Mouse (Mus musculus) liver (tissue): ENCODE data around the gene Sec14l1.
"Not testable (repeated sequence)": the region's sequence is repeated elsewhere in the genome, so short reads cannot be mapped to it uniquely, and the experiment has no call there.

Source experiments
- DNase-seq: peaks from one replicate; pipeline ENCODE4 v3.0.0-alpha.2; 2020; ENCODE audit warnings: mixed read lengths

The Sec14l1 gene

DNA sequence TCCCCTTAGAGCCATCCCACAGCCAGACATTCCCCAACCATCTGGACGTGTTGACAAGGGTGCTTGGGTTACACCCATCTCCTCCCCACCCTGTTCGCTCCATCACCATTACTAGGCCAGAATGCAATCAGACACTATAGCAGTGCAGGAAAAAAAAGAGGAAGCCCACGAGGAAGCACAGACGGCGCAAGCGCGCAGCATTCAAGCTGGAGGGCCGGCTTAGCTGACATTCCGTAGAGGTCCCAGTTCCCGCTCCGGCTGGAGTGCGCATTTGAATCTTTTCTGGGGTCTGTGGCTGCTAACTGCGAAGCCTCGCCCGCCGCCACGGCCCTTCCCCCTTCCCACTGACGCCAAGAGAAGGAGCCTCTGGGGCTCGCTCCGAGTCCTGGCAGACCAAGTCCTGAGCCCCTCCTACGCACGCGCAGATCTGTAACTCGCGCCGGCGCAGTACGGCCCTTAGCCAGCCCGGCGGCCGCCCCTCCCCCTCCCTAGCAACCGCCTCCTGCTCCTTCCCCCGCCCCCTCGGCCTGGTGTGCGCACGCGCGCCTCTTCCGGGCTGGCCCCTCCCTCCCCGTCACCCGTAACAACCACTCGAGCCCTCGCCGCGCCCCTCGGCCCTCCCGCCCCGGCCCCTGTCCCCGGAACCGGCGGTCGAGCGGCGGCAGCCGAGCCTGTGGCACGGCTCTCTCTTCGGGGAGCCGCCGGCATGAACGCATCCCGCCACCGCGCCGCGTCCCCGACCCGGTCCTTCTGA lies at the start of gene Sec14l1:
Sec14l1 (plus strand) TSS at position 577 of the 754 bp plus-strand sequence.
- DNase-seq = peak; percentile 100

DNA sequence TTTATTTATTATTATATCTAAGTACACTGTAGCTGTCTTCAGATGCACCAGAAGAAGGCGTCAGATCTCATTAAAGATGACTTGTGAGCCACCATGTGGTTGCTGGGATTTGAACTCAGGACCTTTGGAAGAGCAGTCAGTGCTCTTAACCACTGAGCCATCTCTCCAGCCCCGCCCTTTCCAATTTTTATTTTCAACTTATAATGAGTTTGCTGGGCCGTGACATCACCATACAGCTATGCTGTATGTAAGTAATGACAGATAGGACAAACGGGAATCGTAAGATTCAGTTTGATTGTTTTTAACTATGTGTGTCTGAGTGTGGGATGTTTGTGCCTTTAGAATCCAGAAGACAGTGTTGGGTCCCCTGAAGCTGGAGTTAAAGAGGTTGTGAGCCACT lies 49.4 kb upstream of the Sec14l1 start:
- not testable (repeated sequence) for DNase-seq

DNA sequence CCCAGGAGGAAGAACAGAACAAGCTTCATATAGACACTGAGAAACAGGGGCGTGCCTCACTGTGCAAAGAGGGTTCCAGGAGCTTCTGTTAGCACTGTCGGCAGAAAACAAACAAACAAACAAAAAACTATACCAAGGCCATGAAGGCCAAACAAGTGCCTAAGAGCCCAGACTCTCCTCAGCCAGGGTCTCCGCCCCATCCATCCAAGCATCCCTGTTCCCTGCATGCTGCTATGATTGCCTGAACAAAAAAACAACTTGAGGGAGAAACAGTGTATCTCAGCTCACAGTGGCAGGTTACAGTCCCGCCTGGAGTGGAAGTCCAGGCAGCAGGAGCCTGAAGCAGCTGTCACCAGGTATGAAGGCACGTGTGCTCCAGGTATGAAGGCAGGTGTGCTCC lies 48.2 kb upstream of the Sec14l1 start:
- DNase-seq = no peak

DNA sequence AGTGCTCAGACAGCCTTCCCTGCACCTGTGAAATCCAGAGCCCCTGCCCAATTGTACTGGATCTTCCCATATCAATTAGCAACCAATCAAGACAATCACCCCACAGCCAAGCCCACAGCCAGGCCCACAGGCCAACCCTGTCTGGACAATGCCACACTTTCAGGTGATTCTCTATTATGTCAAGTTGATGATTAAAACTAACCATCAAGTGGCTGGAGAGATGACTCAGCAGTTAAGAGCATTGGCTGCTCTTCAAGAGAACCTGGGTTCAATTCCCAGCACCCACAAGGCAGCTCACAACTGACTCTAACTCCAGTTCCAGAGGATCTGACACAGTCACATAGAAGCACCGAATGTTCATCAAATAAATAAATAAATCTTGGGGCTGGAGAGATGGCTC lies 46.6 kb upstream of the Sec14l1 start:
- no peak for DNase-seq

GRCm38 (mm10) chr11:117069027-117069426 lies 45.9 kb upstream of the Sec14l1 start:
- DNase-seq = no peak

DNA sequence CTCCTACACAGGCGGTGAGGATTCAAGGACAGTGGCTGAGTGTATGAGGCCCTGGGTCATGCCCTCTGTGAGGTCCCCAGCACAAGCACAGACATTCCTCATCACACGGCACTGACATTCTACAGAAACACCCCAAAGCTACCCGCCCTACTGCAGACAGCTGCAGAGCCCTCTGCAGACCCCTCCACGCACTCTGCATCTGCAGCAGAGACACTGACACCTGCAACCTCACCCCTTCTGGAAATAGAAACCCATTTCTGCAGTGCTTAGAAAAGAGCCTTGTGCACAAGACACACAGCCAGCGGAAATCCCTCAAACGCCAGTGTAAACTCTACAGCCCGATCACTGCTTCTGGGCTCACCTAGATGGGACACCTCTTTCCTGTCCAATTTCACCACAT lies 44.3 kb upstream of the Sec14l1 start:
- no peak for DNase-seq

DNA sequence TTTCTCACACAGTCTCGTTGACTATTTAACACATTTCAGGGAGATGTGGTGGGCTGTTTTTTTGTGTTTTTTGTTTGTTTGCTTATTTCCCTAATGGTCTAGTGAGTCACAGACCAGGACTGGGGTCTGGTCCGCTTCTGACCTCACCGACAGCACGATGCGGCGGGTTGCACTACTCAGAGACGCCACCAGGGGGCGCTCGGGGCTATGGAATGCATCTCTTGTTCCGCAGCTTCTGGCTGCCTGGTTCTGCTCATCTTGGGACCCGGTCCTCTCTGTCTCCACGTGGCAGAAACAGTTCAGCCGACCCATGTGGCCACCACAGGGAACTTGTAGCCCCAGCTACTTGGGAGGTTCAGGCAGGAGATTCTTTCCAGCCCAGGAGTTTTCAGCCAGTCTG lies 42.8 kb upstream of the Sec14l1 start:
- peak; percentile 85 for DNase-seq

- no peak for DNase-seq
Observed at GRCm38 (mm10) chr11:117073426-117073825, 41.5 kb upstream of the Sec14l1 start.

DNA sequence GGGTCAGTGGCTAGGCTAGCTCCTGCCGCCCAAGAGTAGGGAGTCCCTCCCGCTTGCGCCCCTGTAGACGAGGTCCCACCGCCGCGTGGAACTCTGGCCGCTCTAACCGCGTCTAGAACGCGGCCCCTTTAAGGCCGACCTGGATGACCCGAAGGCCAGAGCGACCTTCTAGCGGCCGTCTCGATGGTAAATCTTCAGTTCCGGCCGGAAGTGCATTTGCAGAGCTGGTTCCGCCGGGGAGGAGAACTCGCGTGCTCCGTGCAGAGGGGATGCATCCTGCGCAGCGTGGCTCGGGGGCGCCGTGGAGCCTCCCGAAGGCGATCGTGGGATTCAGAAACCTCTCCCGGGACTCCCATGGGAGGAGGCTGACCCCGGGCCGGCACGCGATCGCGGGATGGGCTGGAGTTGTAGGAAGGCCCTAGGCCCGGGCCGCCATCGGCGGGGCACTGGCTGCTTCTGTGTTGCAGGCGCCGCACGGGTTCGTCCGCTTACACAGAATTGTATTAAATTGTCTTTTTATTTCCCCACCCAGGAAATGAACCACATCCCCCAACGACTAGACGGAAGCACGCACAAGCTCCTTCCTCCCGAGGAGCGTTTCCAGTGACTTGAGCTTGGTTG lies 38.3 kb upstream of the Sec14l1 start:
- DNase-seq = peak; percentile 85

DNA sequence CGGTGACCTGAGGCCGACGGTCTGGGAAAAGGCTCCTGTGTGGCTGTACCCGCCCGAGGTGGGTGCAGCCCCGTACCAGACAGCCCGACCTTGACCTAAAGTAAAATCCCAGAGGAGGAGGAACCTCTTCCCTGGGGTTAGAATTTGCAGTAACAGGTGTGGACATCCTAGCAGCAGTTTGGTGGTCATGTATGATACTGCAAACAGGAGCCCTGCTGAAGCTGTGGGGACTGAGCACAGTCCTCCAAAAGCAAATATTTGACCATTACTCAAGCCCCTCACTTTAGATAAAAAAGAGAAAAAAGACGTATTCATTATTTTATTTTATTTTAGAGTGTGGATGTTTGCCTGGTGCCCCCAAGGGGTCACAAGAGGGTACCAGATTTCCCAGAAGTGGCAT lies 37.7 kb upstream of the Sec14l1 start:
- no peak for DNase-seq

DNA sequence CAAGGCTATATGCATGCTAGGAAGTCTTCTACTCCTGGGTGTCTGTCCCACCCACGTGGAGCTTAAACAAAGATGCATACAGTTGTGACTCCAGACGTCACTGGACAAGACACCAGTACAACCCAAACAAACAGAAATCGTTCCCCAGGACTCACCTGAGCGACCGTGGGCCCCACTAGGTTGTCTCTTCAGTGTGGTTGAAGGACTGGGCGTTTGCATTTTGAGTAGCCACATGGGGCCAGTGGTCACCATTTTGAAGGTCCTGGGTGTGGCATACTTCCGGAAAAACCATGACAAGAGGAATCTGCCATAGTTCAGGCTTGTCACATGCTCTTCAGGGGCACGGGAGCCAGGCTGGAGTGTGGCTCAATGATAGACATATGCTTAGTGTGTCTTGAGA lies 37.1 kb upstream of the Sec14l1 start:
- no peak for DNase-seq

DNA sequence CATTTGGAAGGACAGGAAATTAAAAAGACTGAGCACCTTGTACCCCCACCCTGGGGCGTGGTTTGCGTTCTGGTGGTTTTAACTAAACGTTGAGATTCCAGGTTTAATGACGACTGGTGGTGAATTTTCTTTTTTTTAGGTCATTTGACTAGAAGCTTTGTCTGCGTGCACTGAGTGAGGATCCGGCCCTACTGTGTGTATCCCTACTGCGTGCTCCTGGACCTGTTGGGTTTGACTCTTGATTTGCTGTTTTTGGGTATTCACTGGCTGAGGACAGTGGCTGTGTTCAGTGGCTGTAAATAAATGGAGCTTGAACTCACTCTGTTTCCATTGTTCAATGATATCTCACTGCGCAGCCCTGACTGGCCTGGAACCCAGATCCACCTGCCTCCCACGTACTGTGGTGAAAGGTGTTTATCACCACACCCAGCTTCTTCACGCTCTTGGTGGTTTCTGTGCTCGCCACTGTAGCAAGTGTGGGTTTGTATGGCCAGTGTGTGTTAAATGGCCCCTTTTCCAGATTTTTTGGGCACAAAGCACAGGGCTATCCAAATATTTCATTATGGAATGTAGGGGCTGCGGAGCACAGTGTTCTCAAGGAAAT lies 36.2 kb upstream of the Sec14l1 start:
- no peak for DNase-seq

- DNase-seq = no peak
Observed at GRCm38 (mm10) chr11:117079651-117080190, 35.2 kb upstream of the Sec14l1 start.

GRCm38 (mm10) chr11:117080209-117080608 lies 34.8 kb upstream of the Sec14l1 start:
- DNase-seq = no peak

DNA sequence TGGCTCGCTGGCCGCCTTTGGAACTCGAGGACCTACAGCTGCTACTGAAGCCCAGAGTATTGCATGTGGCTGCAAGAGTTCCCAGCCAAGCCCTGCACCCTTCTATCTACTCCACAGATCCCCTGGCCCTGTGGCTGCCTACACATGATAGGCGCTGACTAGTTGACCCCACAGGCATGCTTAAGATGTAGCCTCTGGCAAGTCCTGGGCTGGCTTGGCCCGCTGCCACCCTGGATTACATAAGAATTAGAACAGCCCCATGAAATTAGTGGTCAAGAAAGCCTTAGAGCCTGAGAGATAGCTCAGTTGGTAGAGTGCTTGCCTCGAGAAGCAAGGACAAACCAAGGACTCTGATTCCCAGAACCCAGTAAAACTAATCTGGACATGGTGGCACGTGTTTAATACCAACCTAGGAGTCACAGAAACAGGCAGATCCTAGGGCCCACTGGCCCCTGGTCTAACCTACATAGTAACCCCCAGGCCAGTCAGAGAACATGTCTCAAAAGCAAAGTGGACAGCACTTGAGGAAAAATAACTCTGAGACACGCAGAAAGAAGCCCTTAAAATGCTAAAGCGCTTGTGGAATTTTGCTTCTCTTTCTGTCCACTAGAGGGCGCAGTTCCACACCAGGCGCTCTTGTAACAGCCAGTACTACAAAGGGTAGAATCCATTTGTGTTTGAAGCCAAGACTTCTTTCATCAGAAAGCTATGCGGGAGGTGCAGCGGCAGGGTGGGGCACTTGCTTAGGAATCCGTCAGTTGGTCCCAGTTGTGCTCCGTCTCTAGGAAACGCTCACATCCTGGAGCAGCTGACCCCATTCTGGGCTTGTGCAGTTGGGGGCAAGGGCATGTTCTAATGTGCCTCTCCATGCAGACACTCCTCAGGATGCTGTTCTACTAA lies 33.6 kb upstream of the Sec14l1 start:
- DNase-seq = peak; percentile 71

- DNase-seq = no peak
Observed at GRCm38 (mm10) chr11:117082353-117082934, 32.5 kb upstream of the Sec14l1 start.

DNA sequence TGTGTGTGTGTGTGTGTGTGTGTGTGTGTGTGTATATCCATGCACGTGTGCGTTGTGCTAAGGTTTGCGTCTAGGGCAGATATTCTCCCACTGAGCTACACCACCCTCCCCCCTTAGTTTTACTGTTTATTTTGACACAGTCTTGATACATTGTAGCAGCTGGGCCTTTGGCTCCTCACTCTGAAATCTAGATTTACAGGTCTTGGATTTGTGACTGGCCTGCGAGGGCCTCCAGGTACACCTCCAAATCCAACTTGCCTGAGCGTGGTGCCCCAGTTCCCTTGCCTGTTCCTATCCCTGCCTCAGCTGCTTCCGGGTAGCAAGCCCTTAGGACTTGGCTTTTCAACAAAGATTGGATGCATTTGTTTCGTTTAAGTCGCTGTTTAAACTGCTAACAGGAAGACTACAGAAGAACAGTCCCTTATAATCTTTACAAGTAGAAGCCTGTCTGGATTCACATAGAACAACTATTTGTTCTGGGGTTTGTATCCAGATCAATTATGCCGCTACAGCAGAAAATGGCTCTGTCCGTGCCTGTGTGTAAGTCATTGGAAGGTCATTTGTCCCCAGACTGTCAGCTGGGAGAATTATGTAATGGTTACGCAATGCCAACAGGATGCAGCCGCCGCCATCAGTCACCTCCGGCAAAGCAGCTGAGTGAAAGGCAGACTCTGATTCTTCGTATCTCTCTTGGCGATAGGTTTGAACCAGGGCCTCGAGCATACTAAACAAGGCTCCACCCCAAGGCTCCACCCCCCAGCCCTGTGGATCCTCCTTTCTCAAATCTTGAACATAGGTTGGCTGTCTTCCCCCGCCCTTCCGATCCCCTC lies 31.7 kb upstream of the Sec14l1 start:
- DNase-seq = peak; percentile 37

DNA sequence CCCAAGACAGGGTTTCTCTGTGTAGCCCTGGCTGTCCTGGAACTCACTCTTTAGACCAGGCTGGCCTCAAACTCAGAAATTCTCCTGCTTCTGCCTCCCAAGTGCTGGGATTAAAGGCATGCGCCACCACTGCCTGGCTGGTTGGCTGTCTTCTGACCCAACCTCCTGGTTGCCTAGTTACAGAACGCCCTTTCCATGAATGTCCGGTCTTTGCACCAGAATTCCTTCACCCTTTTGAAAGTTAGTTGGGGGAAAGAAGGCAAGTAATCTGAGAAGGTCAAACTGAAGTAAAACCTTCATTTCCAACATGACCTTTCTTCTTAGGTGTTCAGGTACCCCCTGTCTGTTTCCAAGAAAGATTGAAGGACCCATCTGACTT lies 31.1 kb upstream of the Sec14l1 start:
- DNase-seq = not testable (repeated sequence)

DNA sequence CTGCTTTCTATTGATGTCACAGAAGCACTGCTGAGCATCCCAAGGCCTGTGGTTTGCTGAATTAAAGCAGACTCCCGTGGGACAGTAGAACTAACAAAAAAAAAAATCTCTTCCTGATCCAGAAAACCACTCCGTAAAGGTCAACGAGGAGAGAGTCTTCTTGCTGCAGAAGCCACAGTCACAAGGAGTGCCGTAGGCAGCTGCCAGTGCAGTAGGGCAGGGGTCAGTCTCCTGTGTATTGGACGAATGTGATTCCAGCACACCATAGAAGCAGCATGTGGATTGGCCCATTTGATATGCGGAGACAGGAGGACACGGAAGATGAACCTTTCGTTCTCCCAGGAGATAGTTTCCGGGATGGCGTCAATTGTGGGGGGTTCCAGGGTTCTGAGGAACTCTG lies 28.8 kb upstream of the Sec14l1 start:
- no peak for DNase-seq

DNA sequence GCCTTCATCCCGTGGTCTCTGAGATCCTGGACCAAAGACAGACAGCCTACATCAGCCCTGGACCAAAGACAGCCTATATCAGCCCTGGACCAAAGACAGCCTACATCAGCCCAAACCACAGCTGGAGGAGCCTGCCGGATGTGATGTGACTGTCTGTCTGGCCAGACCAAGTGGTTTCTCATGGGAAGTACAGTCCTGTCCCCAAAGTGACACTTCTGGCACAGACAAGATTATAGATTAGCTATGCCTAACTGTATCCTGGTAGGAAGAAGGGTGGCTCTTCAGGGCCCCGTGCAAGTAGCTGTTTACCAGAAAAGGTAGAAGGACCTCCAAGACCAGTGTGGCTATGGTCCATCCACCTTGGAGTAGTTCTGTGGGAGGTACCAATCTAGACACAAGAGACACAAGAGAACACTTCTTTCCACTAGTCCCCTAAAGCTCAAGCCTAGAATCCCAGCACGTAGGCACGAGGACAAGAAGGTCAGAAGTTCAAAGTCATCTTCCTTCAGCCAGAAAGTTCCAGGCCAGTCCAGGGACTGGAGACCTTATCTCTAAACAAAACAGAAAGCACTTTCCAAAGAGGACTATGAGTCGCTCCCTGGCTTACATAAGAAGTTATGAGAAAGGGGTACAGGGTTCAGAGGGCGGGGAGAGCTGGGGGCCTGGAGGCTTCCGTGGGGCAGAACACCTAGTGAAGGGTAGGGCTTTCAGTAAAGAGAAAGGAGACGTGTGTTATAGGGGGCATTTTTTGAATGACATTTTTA lies 27.8 kb upstream of the Sec14l1 start:
- no peak for DNase-seq
